Mouse (Mus musculus) hindbrain, embryonic 11.5 days (tissue): Measurements from ENCODE around the gene Rgl1. TPM values are rescaled to one million over a fixed set of nuclear protein-coding genes. Genes with fewer than 3 reads are reported as not detected.

Experiments used
- ATAC-seq: fragments of 200-750 bp; cut with Nextera tagmentation; 2 replicates; pipeline ENCODE4 v1.8.0; 2017; ENCODE audit warnings: mild to moderate bottlenecking, moderate TSS enrichment, moderate library complexity; ENCODE audit not compliant: low FRiP score
- DNase-seq: peaks from one replicate; pipeline ENCODE4 v3.0.0-alpha.2; 2015; ENCODE audit warnings: low spot score
- H3K27ac ChIP-seq: fragments of 300-500 bp; sonication (generic); 2 replicates; pipeline ENCODE4 v1.5.1; 2014; ENCODE audit warnings: mild to moderate bottlenecking, low read depth, low read length
- H3K27me3 ChIP-seq: fragments of 300-500 bp; sonication (generic); 2 replicates; pipeline ENCODE4 v1.6.1; 2014; ENCODE audit warnings: mild to moderate bottlenecking, low read length, moderate library complexity, mixed read lengths; ENCODE audit not compliant: control insufficient read depth, insufficient read depth
- H3K36me3 ChIP-seq: fragments of 300-500 bp; sonication (generic); 2 replicates; pipeline ENCODE4 v1.6.1; 2014; ENCODE audit warnings: mild to moderate bottlenecking, low read length, moderate library complexity, mixed read lengths; ENCODE audit not compliant: control insufficient read depth, insufficient read depth
- H3K4me1 ChIP-seq: fragments of 300-500 bp; sonication (generic); replicated peaks from 2 replicates; pipeline ENCODE4 v1.6.1; 2014; ENCODE audit warnings: low read length, mixed read lengths; ENCODE audit not compliant: control insufficient read depth, insufficient read depth
- H3K4me2 ChIP-seq: fragments of 300-500 bp; sonication (generic); replicated peaks from 2 replicates; pipeline ENCODE4 v1.6.1; 2014; ENCODE audit warnings: mild to moderate bottlenecking, low read depth, low read length
- H3K4me3 ChIP-seq: fragments of 300-500 bp; sonication (generic); 2 replicates; pipeline ENCODE4 v1.5.1; 2014; ENCODE audit warnings: low read depth, low read length
- H3K9ac ChIP-seq: fragments of 300-500 bp; sonication (generic); 2 replicates; pipeline ENCODE4 v1.6.1; 2014; ENCODE audit warnings: low read depth, low read length
- H3K9me3 ChIP-seq: fragments of 300-500 bp; sonication (generic); 2 replicates; pipeline ENCODE4 v1.6.1; 2016; ENCODE audit warnings: low read length; ENCODE audit not compliant: control insufficient read depth
- WGBS: fragments of 180-500 bp; shearing (Covaris S2); extraction: QIAGEN DNeasy Blood & Tissue Kit; methylation state at CpG from one replicate; pipeline ENCODE4 v1.1.7; 2014; 5-methylcytosine and 5-hydroxymethylcytosine counted together
- polyA plus RNA-seq: library from polyadenylated mRNA; unstranded; fragments of >200 nt; fragmentation: Nextera tagmentation; extraction: Ambion mirVana; gene quantifications from 2 replicates; pipeline ENCODE4 v1.2.1, GENCODE M21; 2014

Gene Rgl1
- polyA plus RNA-seq, 1 experiment from 2014 or later = 26.6 TPM

GRCm38 (mm10) chr1:152603628-152604027, 162.5 kb downstream of the Rgl1 start:
- H3K36me3 ChIP-seq = no peaks in the 10 kb centered on the region
- H3K27me3 ChIP-seq = no peaks in the 10 kb centered on the region
- no peak overlapping the region for H3K4me3 ChIP-seq
- no peak overlapping the region for H3K9ac ChIP-seq
- DNase-seq (no peak), ATAC-seq (0 out of 2 replicates have a peak, but pooled peaks have one; percentile 59)
- H3K4me2 ChIP-seq = no peak overlapping the region
- H3K4me1 ChIP-seq = peaks cover 4% of the 10 kb centered on the region; the same call in 1 of the 2 replicates
- H3K27ac ChIP-seq = no peak overlapping the region
- WGBS = 35% methylated on average over 9 of the region's 9 CpGs
- no peaks in the 10 kb centered on the region for H3K9me3 ChIP-seq

DNA sequence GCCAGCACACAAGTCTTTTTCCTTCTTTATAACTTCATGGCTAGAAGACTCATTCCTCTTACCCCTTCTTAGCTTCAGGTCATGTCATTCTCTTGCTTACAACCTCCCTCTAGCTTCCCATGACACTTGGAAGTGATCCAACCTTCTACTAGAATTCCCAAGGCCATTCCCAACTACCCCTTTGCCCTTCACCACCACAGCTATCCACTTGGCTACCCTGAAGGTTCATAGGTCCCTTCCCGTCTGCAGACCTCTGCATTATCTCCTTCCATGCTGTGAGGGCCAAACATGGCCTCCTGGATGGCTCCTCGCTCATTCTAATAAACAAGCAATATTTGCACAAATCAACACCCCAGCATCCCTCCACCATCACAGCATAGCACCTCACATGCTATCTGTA, 165.7 kb downstream of the Rgl1 start:
- H3K36me3 ChIP-seq = no peaks in the 10 kb centered on the region
- no peak for DNase-seq
- no peak overlapping the region for H3K4me3 ChIP-seq
- no peaks in the 10 kb centered on the region for H3K9me3 ChIP-seq
- 92% methylated on average over 2 of the region's 2 CpGs for WGBS
- no peaks in the 10 kb centered on the region for H3K27me3 ChIP-seq
- H3K4me2 ChIP-seq = no peak overlapping the region
- no peak for ATAC-seq
- H3K9ac ChIP-seq = no peak overlapping the region
- H3K4me1 ChIP-seq = peaks cover 4% of the 10 kb centered on the region; the same call in 1 of the 2 replicates
- no peak overlapping the region for H3K27ac ChIP-seq

- H3K9ac ChIP-seq = no peak overlapping the region
- H3K4me2 ChIP-seq = no peak overlapping the region
- no peak for ATAC-seq
- H3K9me3 ChIP-seq = no peaks in the 10 kb centered on the region
- DNase-seq = no peak
- WGBS = 59% methylated on average over 8 of the region's 8 CpGs
- peaks cover 4% of the 10 kb centered on the region; the same call in 1 of the 2 replicates for H3K4me1 ChIP-seq
- H3K36me3 ChIP-seq = no peaks in the 10 kb centered on the region
- no peak overlapping the region for H3K4me3 ChIP-seq
- no peaks in the 10 kb centered on the region for H3K27me3 ChIP-seq
- no peak overlapping the region for H3K27ac ChIP-seq
Observed at GRCm38 (mm10) chr1:152599347-152599746, 166.8 kb downstream of the Rgl1 start.

DNA sequence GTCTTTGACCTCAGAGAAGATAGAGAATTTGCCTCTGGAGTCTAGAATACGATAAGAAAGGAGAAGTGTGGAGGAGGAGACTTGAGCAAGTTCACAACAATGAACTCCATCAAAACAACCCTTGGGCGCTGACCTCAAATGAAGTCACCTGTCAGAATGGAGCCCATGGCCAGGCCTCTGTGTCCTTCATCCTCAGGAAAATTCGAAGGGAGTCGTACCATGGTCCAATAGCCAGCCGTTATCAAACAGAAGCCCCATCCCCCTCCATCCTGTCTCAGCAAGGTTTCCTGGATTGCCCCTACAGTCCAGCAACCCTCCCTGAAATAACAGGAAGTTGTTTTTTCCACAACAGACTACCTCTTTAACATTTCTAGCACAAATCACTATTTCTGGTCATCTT, 171.5 kb downstream of the Rgl1 start:
- Histone ChIP-seq H3K27me3 (no peaks in the 10 kb centered on the region), H3K9ac (no peak overlapping the region), H3K27ac (no peak overlapping the region), H3K4me1 (no peaks in the 10 kb centered on the region), H3K9me3 (no peaks in the 10 kb centered on the region), H3K4me2 (no peak overlapping the region), H3K36me3 (no peaks in the 10 kb centered on the region), H3K4me3 (no peak overlapping the region)
- DNase-seq (no peak), ATAC-seq (no peak)
- 79% methylated on average over 5 of the region's 5 CpGs for WGBS

- H3K4me2 ChIP-seq = no peak overlapping the region
- H3K27ac ChIP-seq = no peak overlapping the region
- no peaks in the 10 kb centered on the region; the same call in 1 of the 2 replicates for H3K4me1 ChIP-seq
- no peak for ATAC-seq
- H3K9me3 ChIP-seq = no peaks in the 10 kb centered on the region
- no peak overlapping the region for H3K9ac ChIP-seq
- no peak overlapping the region for H3K4me3 ChIP-seq
- DNase-seq = no peak
- no peaks in the 10 kb centered on the region for H3K36me3 ChIP-seq
- H3K27me3 ChIP-seq = no peaks in the 10 kb centered on the region
- 94% methylated on average over 9 of the region's 9 CpGs for WGBS
Observed at GRCm38 (mm10) chr1:152593831-152594549, 172.2 kb downstream of the Rgl1 start.

DNA sequence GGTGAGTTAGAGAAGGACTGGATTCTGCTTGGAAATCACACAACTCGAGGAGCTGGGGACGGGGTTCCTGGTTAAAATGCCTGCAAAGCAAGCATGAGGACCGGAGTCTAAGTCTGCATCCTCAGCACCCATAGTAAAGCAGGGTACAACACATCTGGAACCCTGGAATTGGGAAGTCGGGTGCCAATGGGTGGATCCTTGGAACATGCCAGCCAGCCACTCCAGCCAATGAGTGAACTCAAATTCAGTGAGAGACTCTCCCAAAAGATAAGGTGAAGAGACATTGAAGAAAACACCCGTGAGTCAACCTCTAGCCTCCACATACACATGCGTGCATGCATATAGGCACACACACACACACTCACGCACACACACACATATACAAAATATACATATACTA, 172.8 kb downstream of the Rgl1 start:
- no peaks in the 10 kb centered on the region for H3K27me3 ChIP-seq
- no peak for ATAC-seq
- no peak overlapping the region for H3K4me3 ChIP-seq
- no peaks in the 10 kb centered on the region for H3K9me3 ChIP-seq
- no peaks in the 10 kb centered on the region; the same call in 1 of the 2 replicates for H3K4me1 ChIP-seq
- no peak for DNase-seq
- H3K27ac ChIP-seq = no peak overlapping the region
- WGBS = 88% methylated on average over 7 of the region's 7 CpGs
- no peak overlapping the region for H3K4me2 ChIP-seq
- no peak overlapping the region for H3K9ac ChIP-seq
- H3K36me3 ChIP-seq = no peaks in the 10 kb centered on the region

DNA sequence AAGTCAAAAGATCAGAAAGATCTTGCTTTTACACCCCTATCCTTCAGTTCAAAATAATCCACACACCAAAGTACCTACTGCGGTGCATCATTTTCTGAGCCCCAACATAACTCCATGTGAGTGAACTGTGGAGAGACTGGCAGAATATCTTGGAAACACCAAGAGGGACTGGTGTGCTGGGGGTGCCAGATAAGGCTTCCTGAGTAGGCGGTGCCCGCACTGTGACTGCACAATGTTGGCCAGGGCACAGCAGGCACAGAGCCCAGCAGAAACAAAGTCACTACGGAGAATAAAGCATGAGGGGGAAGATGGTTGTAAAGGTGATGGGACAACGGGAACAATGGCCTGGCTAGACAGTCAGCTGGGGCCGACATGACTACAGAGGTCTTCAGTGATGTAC, 173.5 kb downstream of the Rgl1 start:
- Histone ChIP-seq H3K9me3 (no peaks in the 10 kb centered on the region), H3K4me2 (no peak overlapping the region), H3K27me3 (no peaks in the 10 kb centered on the region), H3K27ac (no peak overlapping the region), H3K9ac (no peak overlapping the region), H3K36me3 (no peaks in the 10 kb centered on the region), H3K4me1 (no peaks in the 10 kb centered on the region; the same call in 1 of the 2 replicates), H3K4me3 (no peak overlapping the region)
- no peak for DNase-seq
- WGBS = 84% methylated on average over 6 of the region's 6 CpGs
- no peak for ATAC-seq

GRCm38 (mm10) chr1:152591746-152592498, 174.2 kb downstream of the Rgl1 start:
- H3K4me3 ChIP-seq = no peak overlapping the region

More at GRCm38 (mm10) chr1:152591746-152592498, 174.2 kb downstream of the Rgl1 start:
- Histone ChIP-seq H3K27me3 (no peaks in the 10 kb centered on the region), H3K9ac (no peak overlapping the region), H3K4me1 (no peaks in the 10 kb centered on the region; the same call in 1 of the 2 replicates), H3K27ac (no peak overlapping the region), H3K4me2 (no peak overlapping the region), H3K36me3 (no peaks in the 10 kb centered on the region), H3K9me3 (no peaks in the 10 kb centered on the region)
- 90% methylated on average over 11 of the region's 15 CpGs for WGBS
- ATAC-seq = no peak
- no peak for DNase-seq
